Mouse (Mus musculus) adrenal gland, postnatal 10 days (tissue): ENCODE data around the gene Bmper. TPM values are rescaled to one million over a fixed set of nuclear protein-coding genes. Genes with fewer than 3 reads are reported as not detected.

Experiments used
- DNase-seq: peaks from one replicate; pipeline ENCODE4 v3.0.0; 2021; ENCODE audit warnings: mixed read lengths
- long read RNA-seq, 2 experiments: library from polyadenylated mRNA; stranded (forward); transcript quantifications; one replicate each; pipeline ENCODE4 v2.0.0; 2021
- total RNA-seq, 2 experiments: library from RNA; stranded (reverse); gene quantifications; 2 replicates each; pipeline ENCODE4 v1.2.3; 2021

Gene Bmper
- total RNA-seq: 1 to 10 TPM; 6.7 to 7.3 TPM
- long read RNA-seq, experiment 1, transcript Bmper-201 (15 exons, 3,791 nt): major isoform, 6 of 10 reads
- long read RNA-seq, experiment 1, partial matches to known transcripts: 3 of 10 reads
- long read RNA-seq, experiment 1, other reads (novel, unspliced or antisense): 1 of 10 reads
- long read RNA-seq, experiment 2, partial matches to known transcripts: 0 of 4 reads
- long read RNA-seq, experiment 2, other reads (novel, unspliced or antisense): 1 of 4 reads

DNA sequence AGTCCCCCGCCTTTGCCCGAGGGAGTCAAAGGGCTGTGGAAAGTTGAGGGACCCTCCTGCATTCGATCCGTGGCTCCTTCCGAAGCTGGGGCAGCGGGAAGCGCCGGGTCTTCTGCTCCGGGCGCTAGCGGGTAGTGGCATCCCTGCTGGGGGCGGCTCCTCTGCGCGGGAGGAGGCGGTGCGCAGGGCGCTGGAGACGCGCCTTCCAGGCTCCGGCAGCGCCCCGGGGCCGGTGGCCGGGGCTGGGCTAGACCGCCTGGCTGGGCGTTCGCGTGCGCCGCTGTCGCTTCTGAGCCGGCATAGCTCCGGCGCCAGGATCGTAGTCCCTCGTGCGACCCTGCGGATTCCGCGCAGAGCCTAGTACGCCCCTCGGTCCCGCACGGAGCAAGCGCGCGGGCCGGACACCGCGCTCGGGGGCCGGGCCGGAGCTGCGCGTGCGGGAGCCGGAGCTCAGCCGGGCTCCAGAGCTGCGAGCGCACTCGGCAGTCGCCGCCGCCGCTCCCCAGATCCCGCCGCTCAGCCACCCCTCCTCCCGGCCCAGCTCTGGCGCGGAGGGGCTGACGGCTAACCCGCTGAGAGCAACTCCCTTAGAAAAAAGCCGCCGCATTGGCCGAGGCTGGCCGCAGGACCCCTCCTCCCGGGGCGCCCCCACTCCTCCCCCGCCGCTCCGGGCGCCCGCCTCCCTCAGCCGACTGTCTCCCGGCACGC, at the start of gene Bmper:
Gene Bmper, plus strand, starts transcription at position 236 of the 708 bp plus-strand sequence.
- DNase-seq: peak; percentile 79

DNA sequence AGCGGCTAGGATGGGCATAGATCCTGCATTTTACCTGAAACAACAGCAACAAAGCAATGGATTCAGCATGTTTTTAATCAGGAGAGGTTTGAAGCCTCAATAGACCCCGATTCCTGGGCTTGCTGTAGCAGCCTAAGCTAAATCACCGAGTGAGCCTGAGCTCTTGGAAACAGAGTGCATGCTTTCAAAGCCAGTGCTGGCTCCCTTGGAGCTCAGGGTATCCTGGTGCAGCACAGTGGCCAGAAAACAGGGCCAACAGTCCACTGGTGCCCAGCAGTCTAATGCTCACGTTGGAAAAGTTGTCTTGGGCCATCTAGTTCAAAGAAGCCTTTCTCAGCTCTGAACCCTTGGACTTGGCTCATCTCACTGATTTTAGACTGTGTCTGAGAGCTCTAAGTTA, 45.4 kb upstream of the Bmper start:
- DNase-seq: peak; percentile 9

DNA sequence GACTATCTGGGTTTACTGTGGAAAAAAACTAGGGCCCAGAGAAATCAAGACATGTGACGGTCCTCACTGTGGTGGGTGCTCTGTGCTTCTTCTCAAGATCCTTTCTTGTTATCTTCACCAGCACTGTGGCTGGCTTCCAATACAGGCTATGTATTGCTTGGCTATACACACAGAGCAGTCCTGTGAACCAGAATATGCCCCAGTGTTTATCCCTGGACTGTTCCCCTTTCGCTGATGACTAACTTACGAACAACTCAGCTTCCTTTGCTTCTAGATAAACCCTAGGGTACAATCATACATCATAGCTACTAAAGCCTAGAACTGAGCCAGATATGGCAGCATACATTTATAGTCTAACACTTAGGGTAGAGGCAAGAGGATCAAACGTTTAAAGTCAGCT, 35.7 kb upstream of the Bmper start:
- no peak for DNase-seq

DNA sequence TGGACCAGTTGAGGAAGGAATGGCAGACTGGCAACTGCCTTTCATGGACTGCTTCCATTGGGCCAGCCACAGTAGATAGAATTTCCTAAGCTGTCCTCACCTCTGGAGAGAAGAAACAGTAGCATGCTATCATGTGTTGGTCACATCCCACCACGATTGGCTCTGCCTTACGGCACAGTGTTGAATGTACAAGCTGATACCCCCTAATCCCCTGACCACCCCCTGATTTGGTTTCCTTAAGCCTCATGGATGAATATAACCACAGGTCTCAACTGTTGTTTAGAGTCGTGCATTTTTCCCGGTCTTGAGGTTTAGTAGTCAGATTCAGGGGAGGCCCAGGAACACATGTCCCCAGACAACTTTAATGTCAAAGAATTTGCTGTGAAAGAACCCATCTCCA, 34.7 kb upstream of the Bmper start:
- DNase-seq: no peak

DNA sequence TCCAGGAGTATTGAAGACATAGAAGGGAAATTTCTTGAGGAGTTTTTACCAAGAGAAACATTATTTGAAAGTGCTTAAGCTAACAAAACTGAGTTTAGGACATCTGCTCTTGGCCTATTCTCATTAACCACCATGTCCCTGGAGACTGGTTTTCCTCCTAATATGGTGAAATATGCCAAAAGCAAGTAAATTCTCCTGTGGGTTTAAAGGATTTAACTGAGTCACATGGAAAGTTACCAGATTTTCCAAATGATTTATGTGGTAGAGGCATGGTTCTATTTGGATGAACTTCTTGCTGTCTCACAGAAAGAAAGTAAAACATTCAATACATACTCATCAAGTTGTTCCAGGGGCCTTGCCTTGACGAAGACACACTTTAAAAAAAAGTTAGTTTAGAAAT, 31.9 kb upstream of the Bmper start:
- no peak for DNase-seq

DNA sequence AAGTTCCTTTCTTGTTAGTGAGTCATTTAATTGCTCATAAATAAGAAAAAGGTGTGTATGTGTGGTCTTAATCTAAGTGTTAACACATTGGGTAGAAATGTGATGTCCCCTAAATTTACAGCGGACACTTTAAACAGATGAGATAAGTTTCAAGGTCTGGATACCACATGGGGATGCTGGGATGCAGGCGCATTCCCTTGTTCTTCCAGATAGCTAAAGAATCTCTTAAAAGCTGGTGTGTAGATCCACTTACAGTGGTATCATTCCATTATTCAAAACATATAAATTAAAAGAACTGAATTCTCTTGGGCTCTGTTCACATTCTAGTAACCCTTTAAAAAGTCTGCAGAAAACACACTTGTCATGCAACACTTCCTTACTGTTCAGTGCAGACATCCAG, 31.4 kb upstream of the Bmper start:
- no peak for DNase-seq

DNA sequence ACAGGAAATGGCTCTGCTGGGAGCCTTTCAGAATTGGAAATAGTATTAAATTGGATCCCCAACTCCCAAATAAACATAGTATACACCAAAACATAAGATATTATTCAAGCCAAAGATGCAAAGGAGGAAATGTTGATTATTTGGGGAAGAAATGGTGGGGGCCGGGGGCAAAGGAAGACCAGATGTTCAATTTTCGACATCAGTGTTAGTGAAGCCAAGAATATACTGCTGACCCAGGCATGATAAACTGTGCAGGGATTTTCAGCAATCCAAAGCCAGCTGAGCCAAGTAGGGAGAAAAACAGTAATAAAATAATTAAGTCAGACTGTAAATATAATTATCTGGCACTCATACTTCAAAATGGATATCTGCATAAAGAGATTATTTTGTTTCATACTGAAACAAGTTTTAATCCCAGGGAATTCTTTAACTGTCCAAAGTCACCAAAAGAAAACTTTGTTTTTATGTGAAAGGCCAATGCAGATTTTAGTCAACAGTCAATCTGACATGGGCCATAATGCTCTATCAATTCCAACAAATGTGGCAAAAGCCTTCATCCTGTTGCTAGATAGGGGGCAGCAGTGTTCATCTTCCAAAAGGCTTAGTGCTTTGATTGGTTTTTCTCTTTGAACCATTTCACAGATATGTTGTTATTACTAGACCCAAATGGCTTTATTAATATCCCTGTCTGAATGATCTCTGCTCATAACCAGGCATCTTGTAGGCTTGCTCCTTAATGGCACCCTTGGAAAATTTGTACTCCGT, 30.1 kb upstream of the Bmper start:
- no peak for DNase-seq

DNA sequence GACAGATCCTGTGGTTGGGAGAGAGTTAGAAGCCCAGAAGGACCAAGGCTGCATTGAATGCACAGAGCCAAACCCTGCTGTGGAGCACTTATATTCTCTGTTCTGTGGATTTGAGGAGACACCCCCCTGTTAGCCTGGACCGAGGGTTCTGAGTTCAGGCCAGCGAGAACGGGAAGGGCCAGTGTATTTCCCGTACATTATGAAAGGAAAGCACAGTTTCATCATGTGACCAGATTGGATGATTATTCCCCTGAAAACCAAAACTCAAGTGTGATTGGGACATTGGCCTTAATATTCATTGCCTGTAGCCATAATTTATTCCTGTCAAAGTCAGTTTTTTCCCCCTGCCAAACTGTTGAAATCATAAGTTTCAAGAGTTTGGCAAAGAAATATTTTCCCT, 23.9 kb upstream of the Bmper start:
- no peak for DNase-seq

DNA sequence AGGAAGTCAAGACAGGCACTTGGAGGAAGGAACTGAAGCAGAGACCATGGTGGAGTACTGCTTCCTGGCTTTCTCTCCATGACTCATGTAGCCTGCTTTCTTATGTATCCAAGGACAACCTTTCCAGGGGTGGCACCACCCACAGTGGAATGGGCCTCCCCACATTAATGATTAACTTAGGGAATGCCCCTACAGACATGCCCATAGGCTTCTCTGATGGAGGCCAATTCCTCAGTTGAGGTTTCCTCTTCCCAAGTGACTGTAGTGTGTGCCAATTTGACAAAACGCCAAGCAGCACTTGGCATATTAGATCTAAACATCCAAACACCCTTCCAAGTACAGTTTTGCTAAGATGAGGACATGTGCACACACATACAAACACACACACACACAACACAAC, 23.0 kb upstream of the Bmper start:
- DNase-seq: peak; percentile 63

DNA sequence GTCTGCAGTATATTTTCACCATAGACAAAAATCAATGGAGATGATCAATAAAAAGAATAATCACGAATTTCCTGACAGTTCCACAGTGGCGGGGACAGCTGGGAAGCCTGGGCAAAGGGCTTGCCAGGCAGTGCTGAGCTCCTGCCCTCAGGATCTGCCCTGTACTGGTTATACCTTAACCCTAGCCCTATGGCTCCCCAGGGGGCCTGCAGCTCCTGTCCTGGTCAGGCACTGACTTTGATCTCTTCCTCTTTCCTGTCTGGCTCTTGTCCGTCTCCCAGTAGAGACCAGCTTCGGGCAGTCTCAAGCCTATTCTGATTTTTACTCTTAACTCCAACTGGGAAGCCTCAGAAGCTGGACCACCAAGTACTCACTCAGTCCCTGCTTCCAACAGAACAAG, 22.0 kb upstream of the Bmper start:
- DNase-seq: no peak

DNA sequence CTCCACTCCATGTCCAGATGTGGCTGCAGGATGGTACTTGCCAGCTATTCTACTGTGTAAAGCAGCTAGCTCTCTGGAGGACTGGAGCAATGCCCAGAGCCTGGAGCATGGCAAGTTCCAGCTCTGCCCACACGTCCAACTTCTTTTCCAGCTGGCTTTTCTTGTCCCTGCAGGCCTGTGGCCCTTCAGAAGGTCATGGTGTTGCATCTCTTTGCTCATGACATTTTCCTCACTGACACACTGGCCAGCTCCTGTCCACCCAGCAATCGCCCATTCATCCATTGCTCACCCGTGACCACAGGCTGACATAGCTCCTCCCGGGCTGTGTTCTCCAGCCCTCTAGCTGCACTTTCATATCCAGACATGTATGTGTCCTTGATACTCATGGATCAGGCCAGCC, 20.4 kb upstream of the Bmper start:
- peak; percentile 65 for DNase-seq

DNA sequence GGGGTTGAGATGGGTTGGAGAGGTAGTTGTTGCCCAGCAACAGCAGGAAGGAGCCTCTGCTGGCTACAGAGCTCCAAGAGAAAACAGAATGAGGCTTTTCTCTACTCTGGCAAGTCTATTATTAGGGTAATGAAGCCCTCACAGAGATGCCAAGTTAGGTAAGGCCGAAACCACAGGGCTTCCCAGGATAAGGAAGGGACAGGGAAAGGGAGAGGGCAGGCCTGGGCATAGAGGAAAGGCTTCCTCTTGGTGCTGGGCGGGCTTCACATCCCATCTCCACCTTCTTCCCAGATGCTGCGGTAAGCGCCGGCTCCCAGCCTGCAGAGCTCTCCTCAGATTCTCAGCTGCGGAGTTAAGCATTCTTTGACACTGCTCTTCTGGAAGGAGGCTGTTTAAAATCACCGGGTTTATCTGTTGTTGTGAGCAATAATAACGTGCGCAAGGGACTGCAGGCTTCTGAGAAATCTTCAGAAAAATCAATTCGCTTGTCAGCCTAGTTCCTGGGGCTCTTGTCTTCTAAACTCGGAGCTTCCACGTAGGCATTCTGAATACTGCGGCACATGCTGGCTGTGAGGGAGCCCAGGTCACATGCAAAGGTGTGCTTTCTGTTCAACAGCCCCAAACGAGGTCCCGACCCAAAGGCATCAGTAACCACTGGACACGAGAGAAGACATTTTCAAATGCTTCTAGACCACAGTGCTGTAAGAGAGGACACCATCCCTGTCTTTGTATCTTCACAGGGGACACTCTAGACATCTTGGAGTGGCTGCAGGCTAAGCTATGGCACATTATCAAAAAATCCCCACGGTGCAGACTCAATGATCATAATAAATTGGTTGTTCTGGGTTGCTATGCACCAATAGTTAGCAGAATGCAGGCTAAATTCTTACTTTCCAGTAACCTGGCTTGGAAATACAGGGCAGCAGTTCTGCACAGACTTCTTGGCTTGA, 18.3 kb upstream of the Bmper start:
- no peak for DNase-seq

DNA sequence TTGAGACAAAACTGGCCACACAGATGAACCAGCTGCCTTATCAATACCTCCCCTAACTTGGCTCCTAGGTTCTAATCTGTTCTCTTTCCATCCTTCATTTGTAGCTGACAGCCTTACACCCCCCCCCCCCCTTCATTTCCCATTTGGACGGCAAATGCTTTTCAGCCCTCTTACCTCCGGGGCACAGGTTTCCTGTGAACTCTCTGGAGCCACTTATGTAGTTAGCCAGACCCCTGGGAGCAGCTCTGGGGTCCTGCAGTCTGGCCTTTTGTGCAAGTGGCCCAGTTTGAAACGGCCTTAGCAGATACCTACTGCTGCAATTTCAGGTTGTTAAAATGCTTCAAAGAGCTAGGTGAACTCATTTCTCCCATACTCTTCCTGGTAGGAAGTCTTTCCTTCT, 17.6 kb upstream of the Bmper start:
- no peak for DNase-seq

DNA sequence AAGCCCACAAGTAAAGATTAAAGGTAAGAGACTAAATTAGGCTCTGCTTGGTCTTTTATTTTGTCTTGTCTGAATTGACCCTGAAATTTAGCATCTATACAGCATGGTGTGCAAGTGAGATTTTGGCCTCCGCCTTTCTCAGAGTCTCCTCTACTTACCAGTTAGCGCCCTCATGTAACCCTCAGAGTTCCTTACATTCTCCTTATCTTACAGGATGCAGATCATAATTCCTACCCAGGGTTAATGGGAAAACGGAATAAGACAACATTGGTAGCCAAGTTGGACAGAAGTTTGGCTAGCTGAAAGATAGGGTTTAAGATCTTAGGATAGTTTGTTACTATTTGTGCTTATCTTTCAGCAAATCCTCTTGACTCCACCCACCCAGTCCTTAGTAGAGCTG, 17.1 kb upstream of the Bmper start:
- no peak for DNase-seq

DNA sequence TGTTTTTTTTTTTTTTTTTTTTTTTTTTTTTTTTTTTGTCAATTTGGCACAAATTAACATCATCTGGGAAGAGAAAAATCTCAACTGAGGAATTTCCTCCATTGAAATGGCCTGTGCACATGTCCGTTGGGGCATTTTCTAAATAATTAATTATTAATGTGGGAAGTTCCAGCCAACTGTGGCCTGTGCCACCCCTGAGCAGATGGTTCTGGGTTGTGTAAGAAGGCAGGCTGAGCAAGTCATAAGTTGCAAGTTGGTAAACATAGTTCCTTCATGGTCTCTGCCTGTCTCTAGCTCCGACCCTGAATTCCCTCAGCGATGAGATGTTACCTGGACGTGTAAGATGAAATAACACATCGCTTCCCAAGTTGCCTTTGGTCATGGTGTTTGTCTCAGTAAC, 16.7 kb upstream of the Bmper start:
- no peak for DNase-seq

DNA sequence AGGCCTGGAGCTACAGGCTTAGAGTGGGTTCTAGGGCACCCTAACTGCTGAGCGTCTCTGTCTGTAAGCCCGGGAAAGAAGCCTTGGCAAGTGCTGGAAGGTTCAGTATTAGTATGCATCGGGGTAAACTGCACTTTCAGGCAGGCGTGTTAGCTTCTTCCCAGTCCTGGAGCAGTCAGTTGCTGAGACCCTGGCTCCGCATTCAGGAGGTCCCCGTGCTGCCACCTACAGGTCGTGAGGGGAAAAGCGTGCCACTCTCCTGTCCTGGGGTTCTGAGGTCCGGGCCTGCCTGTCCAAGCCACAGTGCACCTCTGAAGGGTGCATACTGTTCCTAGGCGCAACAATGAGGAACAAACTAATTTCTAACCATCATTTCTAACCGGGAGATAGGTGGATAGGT, 10.6 kb upstream of the Bmper start:
- DNase-seq: peak; percentile 87

DNA sequence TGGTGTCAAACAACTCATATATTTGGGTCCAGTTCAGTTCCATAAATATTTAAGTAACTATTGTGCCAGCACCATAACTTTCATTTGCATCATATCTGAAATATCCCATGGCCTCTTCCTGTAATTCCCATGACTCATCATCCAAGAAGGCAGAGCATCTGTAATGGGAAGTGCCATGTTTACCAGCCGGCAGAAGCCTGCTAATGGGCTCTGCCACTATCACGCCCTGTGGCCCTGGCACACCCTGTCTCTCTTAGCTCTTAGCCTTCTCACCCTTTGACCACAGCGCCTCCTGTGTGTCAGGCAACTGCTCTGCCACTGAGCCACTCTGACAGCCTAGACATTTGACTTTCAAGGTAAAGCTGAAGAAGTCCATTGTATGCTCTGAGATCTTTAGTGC, 3.1 kb upstream of the Bmper start:
- DNase-seq: peak; percentile 43

DNA sequence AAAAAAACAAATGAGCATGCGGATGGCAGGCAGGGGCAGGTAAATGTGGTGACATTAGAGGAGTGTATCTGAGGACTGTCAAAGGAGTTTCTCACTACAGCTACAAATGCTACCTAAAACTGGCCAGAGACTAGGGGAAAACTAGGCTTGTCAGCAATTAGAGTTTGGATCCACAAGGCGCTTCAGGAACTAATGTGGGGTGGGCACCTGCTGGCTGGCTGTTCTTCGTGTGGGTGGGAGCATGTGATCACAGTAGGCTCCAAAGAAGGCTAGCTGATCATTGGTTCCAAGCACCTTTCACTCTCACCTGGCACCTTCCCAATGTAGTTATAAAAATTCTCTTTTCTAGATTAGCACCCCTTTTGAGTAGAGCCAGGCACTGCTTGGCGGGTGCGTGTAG, 900 bp upstream of the Bmper start:
- no peak for DNase-seq

DNA sequence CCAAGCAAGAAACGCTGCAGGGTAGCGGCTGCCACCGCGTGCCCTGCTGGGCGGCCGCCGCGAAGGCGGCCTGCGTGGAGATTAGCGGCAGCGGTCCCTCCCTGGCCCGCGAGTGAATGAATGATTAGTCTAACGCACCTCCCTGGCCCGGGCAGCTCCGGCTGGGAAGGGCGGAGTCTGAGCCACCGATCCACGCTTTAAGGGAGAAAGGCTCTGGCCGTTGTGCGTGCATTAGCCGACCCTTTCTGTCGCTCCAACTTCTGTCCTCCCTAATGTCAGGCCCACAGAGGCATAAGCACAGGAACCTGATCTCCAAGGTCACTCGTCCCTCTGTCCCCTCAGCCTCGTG, 410 bp upstream of the Bmper start:
- peak; percentile 73 for DNase-seq

DNA sequence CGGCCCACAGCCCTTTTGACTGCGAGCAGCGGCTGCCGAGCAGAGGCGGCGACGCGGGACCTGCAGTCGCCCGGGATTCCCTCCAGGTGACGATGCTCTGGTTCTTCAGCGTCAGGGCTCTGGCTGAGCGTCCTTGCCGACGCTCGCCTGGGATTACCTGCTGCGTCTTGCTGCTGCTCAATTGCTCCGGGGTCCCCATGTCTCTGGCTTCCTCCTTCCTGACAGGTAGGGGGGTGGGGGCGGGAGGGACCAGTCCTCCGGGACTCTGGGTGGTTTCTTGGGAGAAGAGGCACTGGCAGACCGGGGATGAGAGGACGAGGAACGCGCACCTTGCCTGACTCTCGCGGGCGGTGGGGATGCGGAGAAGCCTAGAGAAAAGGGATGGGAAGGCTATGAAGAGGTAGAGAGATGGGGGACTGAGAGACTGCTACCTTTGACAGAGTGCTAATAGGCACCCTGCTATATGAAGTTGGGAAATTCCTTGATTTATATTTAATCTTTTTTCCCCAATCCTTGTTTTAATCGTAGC, 737 bp downstream of the Bmper start:
- DNase-seq: no peak

DNA sequence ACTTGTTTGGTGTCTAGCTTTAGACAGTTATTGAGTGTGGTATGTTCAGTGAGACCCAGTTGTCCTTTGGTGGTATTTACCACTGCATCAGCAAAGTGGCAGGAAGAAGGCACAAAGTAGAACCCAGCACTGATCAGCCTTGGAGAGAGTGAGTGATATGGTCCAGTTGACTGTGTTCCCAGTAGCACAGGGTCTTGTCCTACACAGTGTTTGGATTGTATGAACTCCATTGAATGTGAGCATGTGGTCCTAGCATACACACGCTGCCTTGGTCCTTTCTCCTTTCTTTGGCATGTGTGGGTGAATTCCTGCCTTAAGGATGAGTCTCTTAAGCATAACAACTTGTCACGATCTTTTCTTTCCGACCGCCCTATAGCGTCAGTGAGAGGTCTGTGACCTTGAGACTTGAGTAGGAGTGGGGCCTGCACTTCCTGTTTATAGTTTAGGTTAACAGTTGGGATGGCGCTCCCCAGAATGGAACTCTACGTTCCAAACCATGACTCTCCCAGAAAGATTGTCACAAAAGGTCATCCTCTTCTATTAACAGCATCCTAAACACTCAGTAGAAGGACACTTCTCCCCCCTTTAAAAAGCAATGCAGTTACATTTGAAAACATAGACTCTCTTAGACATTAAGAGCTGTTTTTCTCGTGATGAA, 10.7 kb downstream of the Bmper start:
- no peak for DNase-seq
